Mouse (Mus musculus) liver, embryonic 12.5 days (tissue): ENCODE data around the gene Apopt1. TPM values are rescaled to one million over a fixed set of nuclear protein-coding genes. Genes with fewer than 3 reads are reported as not detected.
A peak's percentile ranks its signal among the peaks of the same experiment; 100 is the strongest.

Source experiments
- ATAC-seq: fragments of 200-750 bp; cut with Nextera tagmentation; 2 replicates; pipeline ENCODE4 v1.8.0; 2017; ENCODE audit warnings: moderate number of reproducible peaks, mild to moderate bottlenecking, moderate library complexity
- H3K27ac ChIP-seq: fragments of 300-500 bp; sonication (generic); 2 replicates; pipeline ENCODE4 v1.5.1; 2016; ENCODE audit warnings: mild to moderate bottlenecking
- H3K27me3 ChIP-seq: fragments of 300-500 bp; sonication (generic); replicated peaks from 2 replicates; pipeline ENCODE4 v1.6.1; 2016; ENCODE audit warnings: mild to moderate bottlenecking, moderate library complexity
- H3K36me3 ChIP-seq: fragments of 300-500 bp; sonication (generic); 2 replicates; pipeline ENCODE4 v1.6.1; 2016; ENCODE audit warnings: mild to moderate bottlenecking, moderate library complexity
- H3K4me1 ChIP-seq: fragments of 300-500 bp; sonication (generic); 2 replicates; pipeline ENCODE4 v1.6.1; 2016
- H3K4me2 ChIP-seq: fragments of 300-500 bp; sonication (generic); 2 replicates; pipeline ENCODE4 v1.6.1; 2016; ENCODE audit warnings: mild to moderate bottlenecking, moderate library complexity
- H3K4me3 ChIP-seq: fragments of 300-500 bp; sonication (generic); 2 replicates; pipeline ENCODE4 v1.5.1; 2016; ENCODE audit warnings: mild to moderate bottlenecking, moderate library complexity
- H3K9ac ChIP-seq: fragments of 300-500 bp; sonication (generic); 2 replicates; pipeline ENCODE4 v1.6.1; 2016; ENCODE audit warnings: mild to moderate bottlenecking, moderate library complexity
- H3K9me3 ChIP-seq: fragments of 300-500 bp; sonication (generic); replicated peaks from 2 replicates; pipeline ENCODE4 v1.6.1; 2016; ENCODE audit warnings: mild to moderate bottlenecking, moderate library complexity
- WGBS: fragments of 180-500 bp; shearing (Covaris S2); methylation state at CpG from one replicate; pipeline ENCODE4 v1.1.7; 2016; ENCODE audit not compliant: insufficient replicate concordance; 5-methylcytosine and 5-hydroxymethylcytosine counted together
- polyA plus RNA-seq: library from polyadenylated mRNA; unstranded; fragments of >200 nt; fragmentation: Nextera tagmentation; extraction: Ambion mirVana; gene quantifications from 2 replicates; pipeline ENCODE4 v1.2.1, GENCODE M21; 2016

Gene Apopt1
- polyA plus RNA-seq, 1 experiment from 2014 or later = 36.5 TPM

GRCm38 (mm10) chr12:111755231-111755630 is 42.2 kb downstream of the Apopt1 start:
- no peaks in the 10 kb centered on the region for H3K9me3 ChIP-seq
- ATAC-seq = no peak
- no peaks in the 10 kb centered on the region for H3K36me3 ChIP-seq
- H3K9ac ChIP-seq = no peak overlapping the region
- no peak overlapping the region for H3K4me3 ChIP-seq
- WGBS = 31% methylated on average over 2 of the region's 2 CpGs
- no peak overlapping the region for H3K27ac ChIP-seq
- peaks cover 36% of the 10 kb centered on the region for H3K4me1 ChIP-seq
- H3K27me3 ChIP-seq = peaks cover 19% of the 10 kb centered on the region
- H3K4me2 ChIP-seq = no peak overlapping the region

- no peaks in the 10 kb centered on the region for H3K36me3 ChIP-seq
- H3K27ac ChIP-seq = no peak overlapping the region
- no peak overlapping the region for H3K4me2 ChIP-seq
- H3K9ac ChIP-seq = no peak overlapping the region
- ATAC-seq = no peak
- H3K4me3 ChIP-seq = no peak overlapping the region
- WGBS = 30% methylated on average over 4 of the region's 4 CpGs
- peaks cover 46% of the 10 kb centered on the region for H3K4me1 ChIP-seq
- no peaks in the 10 kb centered on the region for H3K9me3 ChIP-seq
- peaks cover 19% of the 10 kb centered on the region for H3K27me3 ChIP-seq
Observed at GRCm38 (mm10) chr12:111756082-111756697, 43.1 kb downstream of the Apopt1 start.

GRCm38 (mm10) chr12:111756698-111757082 is 43.6 kb downstream of the Apopt1 start:
- WGBS = 53% methylated on average over 5 of the region's 5 CpGs
- H3K4me2 ChIP-seq = no peak overlapping the region
- no peak overlapping the region for H3K4me3 ChIP-seq
- H3K27me3 ChIP-seq = peaks cover 19% of the 10 kb centered on the region
- ATAC-seq = no peak
- H3K27ac ChIP-seq = no peak overlapping the region
- no peaks in the 10 kb centered on the region for H3K36me3 ChIP-seq
- peaks cover 49% of the 10 kb centered on the region for H3K4me1 ChIP-seq
- H3K9me3 ChIP-seq = no peaks in the 10 kb centered on the region
- H3K9ac ChIP-seq = no peak overlapping the region

GRCm38 (mm10) chr12:111757561-111758325 is 44.7 kb downstream of the Apopt1 start:
- Histone ChIP-seq H3K27me3 (peaks cover 19% of the 10 kb centered on the region), H3K4me3 (peak overlapping the region; percentile 91), H3K9me3 (no peaks in the 10 kb centered on the region), H3K9ac (peak overlapping the region; percentile 88), H3K4me1 (peaks cover 59% of the 10 kb centered on the region), H3K27ac (peak overlapping the region; percentile 86), H3K4me2 (peak overlapping the region; percentile 99), H3K36me3 (peaks cover 7% of the 10 kb centered on the region)
- WGBS = 52% methylated on average over 10 of the region's 10 CpGs
- no peak for ATAC-seq

GRCm38 (mm10) chr12:111758381-111759175 is 45.5 kb downstream of the Apopt1 start, which contains the start of gene Klc1:
Gene Klc1, plus strand, starts transcription at chr12:111758849.
- Histone ChIP-seq H3K9me3 (no peaks in the 10 kb centered on the region), H3K4me2 (peak within 1 kb of the TSS; percentile 99), H3K4me3 (peak within 1 kb of the TSS; percentile 91), H3K27ac (peak within 1 kb of the TSS; percentile 86), H3K9ac (peak within 1 kb of the TSS; percentile 88), H3K27me3 (peaks cover 19% of the 10 kb centered on the region), H3K4me1 (peaks cover 68% of the 10 kb centered on the region), H3K36me3 (peaks cover 15% of the 10 kb centered on the region)
- WGBS = under 1% methylated on average over 67 of the region's 85 CpGs
- ATAC-seq = peak; percentile 76

GRCm38 (mm10) chr12:111759176-111760061 is 46.4 kb downstream of the Apopt1 start:
- Histone ChIP-seq H3K4me1 (peaks cover 67% of the 10 kb centered on the region), H3K9ac (peak overlapping the region; percentile 88), H3K9me3 (no peaks in the 10 kb centered on the region), H3K4me2 (peak overlapping the region; percentile 99), H3K27me3 (peaks cover 19% of the 10 kb centered on the region), H3K4me3 (peak overlapping the region; percentile 91), H3K27ac (peak overlapping the region; percentile 86), H3K36me3 (peaks cover 20% of the 10 kb centered on the region)
- WGBS = 5% methylated on average over 35 of the region's 35 CpGs
- peak; percentile 57 for ATAC-seq

- ATAC-seq = no peak
- Histone ChIP-seq H3K27ac (no peak overlapping the region), H3K4me3 (peak overlapping the region; percentile 7; the same call in 1 of the 2 replicates), H3K9ac (0 out of 2 replicates have a peak overlapping the region, but pooled peaks have one; percentile 88), H3K4me2 (peak overlapping the region; percentile 99), H3K4me1 (peaks cover 58% of the 10 kb centered on the region), H3K27me3 (peaks cover 19% of the 10 kb centered on the region), H3K9me3 (no peaks in the 10 kb centered on the region), H3K36me3 (peaks cover 20% of the 10 kb centered on the region)
- 76% methylated on average over 7 of the region's 7 CpGs for WGBS
Observed at GRCm38 (mm10) chr12:111760306-111760908, 47.3 kb downstream of the Apopt1 start.

- 89% methylated on average over 13 of the region's 13 CpGs for WGBS
- no peaks in the 10 kb centered on the region for H3K9me3 ChIP-seq
- peaks cover 20% of the 10 kb centered on the region for H3K36me3 ChIP-seq
- H3K27me3 ChIP-seq = no peaks in the 10 kb centered on the region
- ATAC-seq = no peak
- peaks cover 73% of the 10 kb centered on the region for H3K4me1 ChIP-seq
- H3K4me3 ChIP-seq = no peak overlapping the region
- no peak overlapping the region for H3K27ac ChIP-seq
- no peak overlapping the region for H3K9ac ChIP-seq
- no peak overlapping the region for H3K4me2 ChIP-seq
Observed at GRCm38 (mm10) chr12:111762620-111763280, 49.7 kb downstream of the Apopt1 start.

GRCm38 (mm10) chr12:111766313-111767236 is 53.5 kb downstream of the Apopt1 start:
- ATAC-seq = no peak

More at GRCm38 (mm10) chr12:111766313-111767236, 53.5 kb downstream of the Apopt1 start:
- no peaks in the 10 kb centered on the region for H3K9me3 ChIP-seq
- H3K4me3 ChIP-seq = no peak overlapping the region
- peaks cover 57% of the 10 kb centered on the region for H3K4me1 ChIP-seq
- H3K27me3 ChIP-seq = no peaks in the 10 kb centered on the region
- peaks cover 30% of the 10 kb centered on the region for H3K36me3 ChIP-seq
- WGBS = 77% methylated on average over 16 of the region's 16 CpGs
- H3K27ac ChIP-seq = no peak overlapping the region
- H3K4me2 ChIP-seq = no peak overlapping the region
- no peak overlapping the region for H3K9ac ChIP-seq
